Mouse (Mus musculus) skeletal muscle tissue, adult 2 months (tissue): Measurements from ENCODE around the gene Btbd35f28.
"Not testable (repeated sequence)": the region's sequence is repeated elsewhere in the genome, so short reads cannot be mapped to it uniquely, and the experiment has no call there.

ENCODE experiments used
- DNase-seq: peaks from one replicate; pipeline ENCODE4 v3.0.0-alpha.2; 2012; ENCODE audit warnings: low read depth, low spot score

Gene Btbd35f28

DNA sequence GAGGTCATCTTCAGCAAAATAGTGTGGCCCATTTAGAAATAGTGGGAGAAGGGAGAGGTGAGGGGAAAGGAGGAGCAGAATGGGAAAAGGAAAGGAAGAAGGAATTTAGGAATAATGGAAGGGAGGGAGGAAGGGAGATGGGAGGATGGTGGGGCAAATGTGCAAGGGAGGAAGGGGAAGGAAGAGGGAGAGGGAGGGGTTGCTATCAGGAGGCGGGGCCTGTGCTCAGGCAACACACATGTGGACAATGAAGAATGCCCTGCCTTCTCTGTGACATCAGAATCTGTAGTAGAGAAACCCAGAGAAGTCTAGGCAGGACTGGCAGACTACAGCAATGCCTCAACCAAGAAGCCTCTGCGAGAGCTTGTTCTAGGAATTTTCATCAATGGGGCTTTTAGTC is at the start of gene Btbd35f28:
Gene Btbd35f28 (plus strand): TSS at position 301 of the 400 bp plus-strand sequence.
- not testable (repeated sequence) for DNase-seq
